In the genomic region with DNA sequence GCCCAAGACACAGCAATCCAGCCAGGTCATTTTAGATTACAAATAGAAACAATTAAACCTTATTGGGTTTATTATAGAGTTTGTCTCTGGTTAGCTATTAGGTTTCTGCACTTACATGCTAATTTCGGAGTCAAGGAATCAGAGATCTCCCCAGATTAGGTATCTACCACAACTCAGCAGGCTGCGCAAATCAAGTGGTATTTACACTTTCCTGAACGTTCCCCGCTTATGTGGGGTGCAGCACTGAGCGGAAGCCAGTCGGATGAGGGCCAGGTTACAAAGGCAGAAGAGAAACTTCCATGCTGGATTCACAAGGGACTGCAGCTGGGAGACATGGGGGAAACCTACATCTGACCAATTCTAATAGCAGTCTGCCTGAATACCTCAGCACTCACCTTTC, we compare ENCODE assay signal across 31 mouse cellular contexts.
"Had no signal": no experiment of that assay in that cellular context is flagged by ENCODE, and none has a peak within 500 bp of the region (broad histone marks: within the 10 kb centered on the region; RNA-seq: fewer than 3 reads in every experiment).

No protein-coding gene starts in this region.

- H3K4me3 ChIP-seq: heart, embryonic 13.5 days; heart, embryonic 15.5 days; hindbrain, embryonic 10.5 days; hindbrain, embryonic 12.5 days; hindbrain, embryonic 13.5 days; hindbrain, embryonic 15.5 days; intestine, embryonic 15.5 days; kidney, embryonic 15.5 days; layer of hippocampus, adult 2 months; left cerebral cortex, adult 2 months had no signal

- H3K9me3 ChIP-seq: heart, embryonic 13.5 days; heart, embryonic 15.5 days; hindbrain, embryonic 10.5 days; hindbrain, embryonic 12.5 days; hindbrain, embryonic 13.5 days; hindbrain, embryonic 15.5 days; intestine, embryonic 15.5 days; kidney, embryonic 15.5 days had no signal

- H3K27ac ChIP-seq: heart, embryonic 13.5 days; heart, embryonic 15.5 days; hindbrain, embryonic 10.5 days; hindbrain, embryonic 12.5 days; hindbrain, embryonic 13.5 days; hindbrain, embryonic 14.5 days; hindbrain, postnatal 0 days; intestine, embryonic 15.5 days; kidney, embryonic 15.5 days; kidney, postnatal 0 days; layer of hippocampus, adult 2 months; left cerebral cortex, adult 2 months had no signal

- ATAC-seq: hindbrain, embryonic 16.5 days; hindbrain, postnatal 0 days; inflammation-experienced regulatory T-cells, adult 6 months; intestine, embryonic 15.5 days; intestine, embryonic 16.5 days; intestine, postnatal 0 days had no signal

- H3K4me1 ChIP-seq: hindbrain, embryonic 12.5 days; hindbrain, embryonic 15.5 days had no signal

- H3K27me3 ChIP-seq: hindbrain, embryonic 15.5 days; intestine, embryonic 15.5 days had no signal

- H3K36me3 ChIP-seq: heart, embryonic 13.5 days; heart, embryonic 15.5 days; hindbrain, embryonic 10.5 days; hindbrain, embryonic 12.5 days; hindbrain, embryonic 13.5 days; hindbrain, embryonic 15.5 days; intestine, embryonic 15.5 days; kidney, embryonic 15.5 days had no signal

- DNase-seq: heart, postnatal 10 days; heart, postnatal 14 days; heart, postnatal 36 days; heart, postnatal 4 days; kidney, adult 11 months; kidney, adult 18-20 months; kidney, adult 8-10 months; kidney, postnatal 10 days; kidney, postnatal 14 days; kidney, postnatal 25 days; kidney, postnatal 36 days; kidney, postnatal 4 days; layer of hippocampus, adult 9-11 months; layer of hippocampus, postnatal 36 days had no signal

- H3K9ac ChIP-seq: heart, embryonic 13.5 days; heart, embryonic 15.5 days; hindbrain, embryonic 12.5 days; hindbrain, embryonic 13.5 days; hindbrain, embryonic 14.5 days; hindbrain, embryonic 15.5 days; intestine, embryonic 15.5 days; kidney, embryonic 15.5 days had no signal

- H3K4me2 ChIP-seq: heart, embryonic 13.5 days; heart, embryonic 15.5 days; hindbrain, embryonic 12.5 days; hindbrain, embryonic 13.5 days; hindbrain, embryonic 14.5 days; hindbrain, embryonic 15.5 days; intestine, embryonic 15.5 days; kidney, embryonic 15.5 days had no signal
